Comparison of ENCODE assay signal across 27 mouse cellular contexts in genomic region chr5:28082312-28082711, GRCm38 (mm10). TPM values are rescaled to one million over a fixed set of nuclear protein-coding genes. Genes with fewer than 3 reads are reported as not detected.
A peak's percentile ranks its signal among the peaks of the same experiment; 100 is the strongest.
DNase-seq lines count a peak whose midpoint lies in the region; TF ChIP-seq lines count a peak whose summit lies in the region.
"Had no signal": no experiment of that assay in that cellular context is flagged by ENCODE, and none has a peak within 500 bp of the region (broad histone marks: within the 10 kb centered on the region; RNA-seq: fewer than 3 reads in every experiment).

No protein-coding gene starts in this region.

- TF ChIP-seq CTCF in C2C12 (IDR thresholded peaks at IDR 0.05; ENCODE audit: control insufficient read depth, insufficient read depth, insufficient read length) = no peak

- no peak overlapping the region for H3K4me3 ChIP-seq in C2C12 (ENCODE audit: insufficient read depth, poor library complexity, severe bottlenecking)
- H3K4me3 ChIP-seq: heart, embryonic 15.5 days; hindbrain, embryonic 13.5 days; kidney, embryonic 15.5 days; layer of hippocampus, adult 2 months; limb, embryonic 15.5 days; midbrain, embryonic 10.5 days; midbrain, embryonic 15.5 days; neural tube, embryonic 12.5 days had no signal

- H3K79me2 ChIP-seq in C2C12 (ENCODE audit: control insufficient read depth, insufficient read depth) = no peaks in the 10 kb centered on the region

- H3K36me3 ChIP-seq in C2C12 (ENCODE audit: control insufficient read depth, insufficient read depth) = peaks cover 7% of the 10 kb centered on the region
- H3K36me3 ChIP-seq in splenic B cell, adult 2 months (ENCODE audit: control insufficient read depth, insufficient read depth, low read length, poor library complexity, severe bottlenecking) = no peaks in the 10 kb centered on the region
- H3K36me3 ChIP-seq: limb, embryonic 15.5 days had no signal

- no peaks in the 10 kb centered on the region for H3K79me3 ChIP-seq in C2C12 (ENCODE audit: low read depth)

- peaks cover 2% of the 10 kb centered on the region for H3K27me3 ChIP-seq in C2C12 (ENCODE audit: control insufficient read depth, insufficient read depth, insufficient read length)
- H3K27me3 ChIP-seq in splenic B cell, adult 2 months (ENCODE audit: control insufficient read depth, insufficient read depth, low read length, poor library complexity, severe bottlenecking) = no peaks in the 10 kb centered on the region
- H3K27me3 ChIP-seq: hindbrain, embryonic 13.5 days; kidney, embryonic 15.5 days; limb, embryonic 15.5 days; midbrain, embryonic 15.5 days; neural tube, embryonic 12.5 days had no signal

- intact Hi-C loops in heart, postnatal 10 days (cut with DNase I) = no loop called here

- DNase-seq in heart, adult 11 months = peak; percentile 91
- DNase-seq in heart, postnatal 10 days = no peak
- peak; percentile 33 for DNase-seq in 3T3-L1 (ENCODE audit: low read depth, low spot score)
- DNase-seq in splenic B cell, adult 2 months (ENCODE audit: low read depth, low spot score) = peak; percentile 36
- no peak for DNase-seq in layer of hippocampus, adult 9-11 months
- no peak for DNase-seq in MN1 (ENCODE audit: low spot score)
- DNase-seq: adrenal gland, adult 2 months; cerebellum, adult 9-10 months; cerebellum, postnatal 36 days; gastrocnemius, postnatal 10 days; heart, postnatal 4 days; kidney, adult 11 months; kidney, postnatal 36 days; left cerebral cortex, postnatal 4 days; lung, embryonic 14.5 days; right cerebral cortex, adult 18-20 months; right cerebral cortex, postnatal 4 days; thymus, postnatal 4 days had no signal

- no peak overlapping the region for H3ac ChIP-seq in C2C12 (ENCODE audit: control insufficient read depth, insufficient read length, low read depth)

TF ChIP-seq in C2C12, 6 proteins besides CTCF, POLR2A, EP300 and RAD21:
- TF ChIP-seq CEBPB (IDR thresholded peaks at IDR 0.05; ENCODE audit: low read depth) (no peak), MYOD1 (IDR thresholded peaks at IDR 0.05; ENCODE audit: control insufficient read depth, insufficient read length, low read depth) (peak; percentile 54)

RNA-seq across cellular contexts. Expression of gene Insig1, which starts 11.1 kb away (rescaled TPM):
- 10 to 100 TPM; 20.5 to 23.2 TPM for total RNA-seq in heart, postnatal 10 days (2021)
- 48.8 TPM for polyA plus RNA-seq in C2C12 (2012; fragmentation: generic; extraction: Trizol)

Comparison
In these comparisons a context has a peak if more than half of its experiments do, and no peak if none do; other contexts are left out.
1. DNase-seq: peak in heart, adult 11 months (single experiment), 3T3-L1 (single experiment) and splenic B cell, adult 2 months (single experiment); none in heart, postnatal 10 days (0 of 2), layer of hippocampus, adult 9-11 months (single experiment) and MN1 (single experiment).